ENCODE assay signal across 9 mouse cellular contexts in genomic region chr2:70559520-70559919, GRCm38 (mm10). TPM values are rescaled to one million over a fixed set of nuclear protein-coding genes. Genes with fewer than 3 reads are reported as not detected.
DNase-seq lines count a peak whose midpoint lies in the region; ATAC-seq and TF ChIP-seq lines count a peak whose summit lies in the region.
"Had no signal": no experiment of that assay in that cellular context is flagged by ENCODE, and none has a peak within 500 bp of the region (broad histone marks: within the 10 kb centered on the region; RNA-seq: fewer than 3 reads in every experiment).

No protein-coding gene starts in this region.

- under 1% methylated on average over 13 of the region's 13 CpGs for WGBS in kidney, embryonic 15.5 days
- 3% methylated on average over 13 of the region's 13 CpGs for WGBS in lung, adult 2 months
- WGBS in neural tube, embryonic 15.5 days: 2% methylated on average over 13 of the region's 13 CpGs

- peaks cover 74% of the 10 kb centered on the region for H3K27me3 ChIP-seq in kidney, embryonic 15.5 days
- H3K27me3 ChIP-seq in neural tube, embryonic 15.5 days (replicated peaks): peaks cover 47% of the 10 kb centered on the region

- no peak for TF ChIP-seq CTCF in lung, adult 2 months (IDR thresholded peaks at IDR 0.05; ENCODE audit: insufficient read depth, low read length)

- no peak overlapping the region for H3K4me3 ChIP-seq in kidney, embryonic 15.5 days (replicated peaks)
- H3K4me3 ChIP-seq in lung, adult 2 months (replicated peaks; ENCODE audit: extremely low read depth, low read depth, low read length): no peak overlapping the region
- peak overlapping the region; percentile 32 for H3K4me3 ChIP-seq in neural tube, embryonic 15.5 days (replicated peaks)

- TF ChIP-seq POLR2A in lung, adult 2 months (IDR thresholded peaks at IDR 0.05; ENCODE audit: borderline replicate concordance, extremely low read depth, low read depth, low read length): no peak

- DNase-seq in kidney, adult 18-20 months: peak; percentile 60
- peak; percentile 29 for DNase-seq in brain, adult 2 months (ENCODE audit: low read depth, low spot score)
- DNase-seq in lung, adult 2 months: peak; percentile 49
- peak; percentile 18 to 31 for DNase-seq in urinary bladder, postnatal 36 days (ENCODE audit: low spot score in 2 of 2)
- DNase-seq in left cerebral cortex, adult 9 months (ENCODE audit: low spot score in 2 of 2): no peak

- no peak overlapping the region for H3K27ac ChIP-seq in kidney, embryonic 15.5 days
- peak overlapping the region; percentile 69 for H3K27ac ChIP-seq in neural tube, embryonic 15.5 days (replicated peaks)

- H3K4me2 ChIP-seq in kidney, embryonic 15.5 days: no peak overlapping the region
- H3K4me2 ChIP-seq in neural tube, embryonic 15.5 days: peak overlapping the region; percentile 39

- H3K4me1 ChIP-seq in kidney, embryonic 15.5 days: peaks cover 44% of the 10 kb centered on the region
- no peaks in the 10 kb centered on the region for H3K4me1 ChIP-seq in lung, adult 2 months (ENCODE audit: control insufficient read depth, insufficient read depth, low read length)
- H3K4me1 ChIP-seq in neural tube, embryonic 15.5 days: peaks cover 38% of the 10 kb centered on the region

- ATAC-seq in kidney, embryonic 15.5 days (replicated peaks; ENCODE audit: low FRiP score): no peak
- peak; percentile 55 to 65; a peak in 2 of 4 replicates for ATAC-seq in hematopoietic stem cell, adult 5-6 weeks (replicated peaks in 1 of 2; ENCODE audit: insufficient read depth in 1 of 2, low FRiP score in 2 of 2, low TSS enrichment in 1 of 2, low read depth in 1 of 2, poor library complexity in 2 of 2, severe bottlenecking in 2 of 2)
- ATAC-seq in neural tube, embryonic 15.5 days (ENCODE audit: low FRiP score): no peak

- H3K9ac ChIP-seq in kidney, embryonic 15.5 days: no peak overlapping the region
- H3K9ac ChIP-seq in neural tube, embryonic 15.5 days (replicated peaks): no peak overlapping the region

- H3K9me3 ChIP-seq in kidney, embryonic 15.5 days (replicated peaks): no peaks in the 10 kb centered on the region
- H3K9me3 ChIP-seq in neural tube, embryonic 15.5 days (replicated peaks): no peaks in the 10 kb centered on the region

- H3K36me3 ChIP-seq in kidney, embryonic 15.5 days: no peaks in the 10 kb centered on the region
- H3K36me3 ChIP-seq in neural tube, embryonic 15.5 days: no peaks in the 10 kb centered on the region

RNA-seq across cellular contexts. Expression of gene Gad1, which starts 6.6 kb away (rescaled TPM):
- polyA plus RNA-seq in kidney, embryonic 15.5 days (2015; fragmentation: Nextera tagmentation; extraction: Ambion mirVana): 0.23 and 0.36 TPM in 2 replicates
- total RNA-seq in hematopoietic stem cell, adult 5-6 weeks (2017): not detected in 2 replicates
- polyA plus RNA-seq in lung, adult 2 months (2012; rRNA removed): 0.28 and 0.37 TPM in 2 replicates
- 84.0 and 96.5 TPM in 2 replicates for polyA plus RNA-seq in neural tube, embryonic 15.5 days (2015; fragmentation: Nextera tagmentation; extraction: Ambion mirVana)

RNA-seq across cellular contexts. Expression of gene Erich2, which starts 50.9 kb away (rescaled TPM):
- polyA plus RNA-seq in kidney, embryonic 15.5 days (2015; fragmentation: Nextera tagmentation; extraction: Ambion mirVana): 1.9 and 2.3 TPM in 2 replicates
- 0.45 TPM in 1 of 2 replicates, not detected in the other for total RNA-seq in hematopoietic stem cell, adult 5-6 weeks (2017)
- polyA plus RNA-seq in lung, adult 2 months (2012; rRNA removed): 3.5 and 4.4 TPM in 2 replicates
- 0.92 and 2.1 TPM in 2 replicates for polyA plus RNA-seq in neural tube, embryonic 15.5 days (2015; fragmentation: Nextera tagmentation; extraction: Ambion mirVana)
- polyA plus RNA-seq: liver, embryonic 16.5 days had no signal

Comparison
In these comparisons a context has a peak if more than half of its experiments do, and no peak if none do; other contexts are left out.
1. DNase-seq: peak in kidney, adult 18-20 months (single experiment), brain, adult 2 months (single experiment), lung, adult 2 months (single experiment) and urinary bladder, postnatal 36 days (2 of 2); none in left cerebral cortex, adult 9 months (0 of 2).
2. ATAC-seq: peak in hematopoietic stem cell, adult 5-6 weeks (2 of 2); none in kidney, embryonic 15.5 days (single experiment) and neural tube, embryonic 15.5 days (single experiment).
3. RNA of gene Gad1, which starts 6.6 kb away (polyA plus RNA-seq): 84.0 to 96.5 TPM in neural tube, embryonic 15.5 days; 0.28 to 0.37 TPM in lung, adult 2 months and 0.23 to 0.36 TPM in kidney, embryonic 15.5 days; every median in the first group is over 10 times any median in the second.